Mouse (Mus musculus) cortical plate, adult 2 months (tissue): Measurements from ENCODE around the gene Agbl5.

Experiments
- CTCF ChIP-seq: fragments of 200-500 bp; IDR thresholded peaks from 2 replicates; pipeline ENCODE4 v1.5.1; 2011; ENCODE audit warnings: mild to moderate bottlenecking, control low read depth, low read length; ENCODE audit not compliant: insufficient read depth; ENCODE audit errors: extremely low read depth
- POLR2A ChIP-seq: fragments of 200-500 bp; IDR thresholded peaks from 2 replicates; pipeline ENCODE4 v1.6.1; 2011; ENCODE audit warnings: mild to moderate bottlenecking, low read length, control low read depth; ENCODE audit not compliant: insufficient read depth; ENCODE audit errors: extremely low read depth

- TF ChIP-seq CTCF (no peak), POLR2A (no peak)
These were observed 28.9 kb downstream of the Agbl5 start for GRCm38 (mm10) chr5:30917348-30917747.
